Mouse (Mus musculus) 3134 (cell line): Measurements from ENCODE around the gene Plxdc2.
"Not testable (repeated sequence)": the region's sequence is repeated elsewhere in the genome, so short reads cannot be mapped to it uniquely, and the experiment has no call there.

Experiments used
- DNase-seq: peaks from one replicate; pipeline ENCODE4 v3.0.0-alpha.2; 2011; ENCODE audit warnings: low spot score; ENCODE audit not compliant: insufficient read length; ENCODE audit errors: extremely low read depth

The Plxdc2 gene

GRCm38 (mm10) chr2:16731033-16731432 is 374.9 kb downstream of the Plxdc2 start:
- DNase-seq = no peak

GRCm38 (mm10) chr2:16734381-16734780 is 378.3 kb downstream of the Plxdc2 start:
- no peak for DNase-seq

GRCm38 (mm10) chr2:16738241-16738640 is 382.1 kb downstream of the Plxdc2 start:
- peak; percentile 1 for DNase-seq

- no peak for DNase-seq
Measured at GRCm38 (mm10) chr2:16741813-16742212, 385.7 kb downstream of the Plxdc2 start.

GRCm38 (mm10) chr2:16743568-16743967 is 387.5 kb downstream of the Plxdc2 start:
- DNase-seq = no peak

- DNase-seq = no peak
Measured at GRCm38 (mm10) chr2:16749302-16749909, 393.3 kb downstream of the Plxdc2 start.

GRCm38 (mm10) chr2:16757158-16757557 is 401.1 kb downstream of the Plxdc2 start:
- no peak for DNase-seq

- no peak for DNase-seq
Measured at GRCm38 (mm10) chr2:16759766-16760165, 403.7 kb downstream of the Plxdc2 start.

GRCm38 (mm10) chr2:16769149-16769548 is 413.0 kb downstream of the Plxdc2 start:
- not testable (repeated sequence) for DNase-seq

- DNase-seq = no peak
Measured at GRCm38 (mm10) chr2:16773398-16774113, 417.5 kb downstream of the Plxdc2 start.

GRCm38 (mm10) chr2:16774114-16774433 is 418.0 kb downstream of the Plxdc2 start:
- no peak for DNase-seq

- no peak for DNase-seq
Measured at GRCm38 (mm10) chr2:16795283-16795682, 439.2 kb downstream of the Plxdc2 start.
